Mouse (Mus musculus): ENCODE measurements at regions not wholly inside any gene's neighbourhood (a gene's known extent, or its start where the extent isn't known, plus 50 kb on each side); places are given as distances from the start of the nearest gene placed in this dataset.
"Not testable (repeated sequence)": the region's sequence is repeated elsewhere in the genome, so short reads cannot be mapped to it uniquely, and the experiment has no call there.

DNA sequence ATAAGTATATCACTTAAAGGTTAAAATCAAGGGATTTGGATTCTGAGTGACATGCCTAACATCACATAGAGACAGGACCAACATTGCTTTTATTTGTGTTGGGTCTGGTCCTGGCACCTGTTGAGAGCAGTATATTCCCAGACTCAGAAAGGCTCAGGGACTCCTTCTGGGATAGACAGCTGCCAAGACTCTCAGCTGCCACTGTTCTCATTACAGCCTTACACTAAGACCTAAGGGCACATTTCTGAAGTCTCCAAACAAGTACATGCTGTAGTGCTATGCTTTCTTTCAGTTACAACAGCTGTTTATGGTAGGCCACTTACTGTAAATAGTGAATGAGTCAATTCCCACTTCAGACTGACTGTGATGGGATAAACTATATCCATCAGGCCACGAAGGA is 77.7 kb upstream of the Fam13a start:
- H3K27ac ChIP-seq: no peak overlapping the region
- no peaks in the 10 kb centered on the region for H3K9me3 ChIP-seq
- no peak overlapping the region for H3K4me3 ChIP-seq
- no peak for ATAC-seq (ENCODE audit: insufficient number of reproducible peaks, insufficient read depth, low FRiP score, low TSS enrichment, low read depth)
- H3K36me3 ChIP-seq: no peaks in the 10 kb centered on the region
- 0 out of 2 replicates have a peak, but pooled peaks cover 4% of the 10 kb centered on the region for H3K27me3 ChIP-seq
- WGBS: 56% methylated on average over 1 of the region's 1 CpGs
- no peaks in the 10 kb centered on the region for H3K4me1 ChIP-seq
- H3K4me2 ChIP-seq: no peak overlapping the region
- no peak overlapping the region for H3K9ac ChIP-seq

DNA sequence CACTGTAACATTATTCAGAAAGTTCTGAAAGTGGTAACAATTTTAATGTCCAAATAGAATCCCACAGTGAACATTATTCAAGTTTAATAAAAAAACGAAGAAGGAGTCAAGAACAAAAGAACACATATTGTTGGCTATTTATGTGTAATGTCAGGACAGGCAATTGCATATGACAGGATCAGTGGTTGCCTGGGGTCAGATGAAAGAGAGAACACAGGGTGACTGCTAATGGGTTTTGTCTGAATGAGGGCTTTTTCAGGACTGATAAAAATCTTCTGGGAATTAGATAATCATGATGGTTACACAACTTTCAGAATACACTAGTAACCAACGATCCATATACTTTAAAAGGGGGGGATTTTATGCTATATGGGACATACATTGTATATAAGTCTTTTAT is 79.6 kb upstream of the Fam13a start:
- Histone ChIP-seq H3K4me2 (no peak overlapping the region), H3K36me3 (no peaks in the 10 kb centered on the region), H3K27ac (no peak overlapping the region), H3K4me3 (no peak overlapping the region), H3K9ac (no peak overlapping the region), H3K4me1 (no peaks in the 10 kb centered on the region), H3K27me3 (0 out of 2 replicates have a peak, but pooled peaks cover 4% of the 10 kb centered on the region), H3K9me3 (no peaks in the 10 kb centered on the region)
- WGBS: 40% methylated on average over 2 of the region's 2 CpGs
- ATAC-seq (ENCODE audit: insufficient number of reproducible peaks, insufficient read depth, low FRiP score, low TSS enrichment, low read depth): no peak

DNA sequence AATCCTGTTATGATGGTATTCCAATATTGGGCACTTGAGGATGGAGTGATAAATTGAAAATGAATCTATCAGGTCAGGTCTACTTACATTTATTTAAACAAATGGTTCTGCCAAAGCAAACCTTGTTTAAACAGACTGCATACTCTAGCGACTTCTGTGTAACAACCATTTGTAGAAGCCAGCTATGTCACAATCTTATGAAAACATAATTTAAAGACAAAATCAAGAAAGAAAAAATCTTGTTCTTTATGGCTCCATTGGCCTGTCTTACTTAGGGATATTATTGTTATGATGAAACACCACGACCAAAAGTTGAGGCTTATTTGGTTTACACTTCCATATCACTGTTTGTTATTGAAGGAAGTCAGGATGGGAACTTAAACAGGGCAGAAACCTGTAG is 80.1 kb upstream of the Fam13a start:
- Histone ChIP-seq H3K36me3 (no peaks in the 10 kb centered on the region), H3K9me3 (no peaks in the 10 kb centered on the region), H3K27me3 (0 out of 2 replicates have a peak, but pooled peaks cover 4% of the 10 kb centered on the region), H3K27ac (no peak overlapping the region), H3K9ac (no peak overlapping the region), H3K4me3 (no peak overlapping the region), H3K4me1 (no peaks in the 10 kb centered on the region), H3K4me2 (no peak overlapping the region)
- no peak for ATAC-seq (ENCODE audit: insufficient number of reproducible peaks, insufficient read depth, low FRiP score, low TSS enrichment, low read depth)
- WGBS: 78% methylated on average over 2 of the region's 2 CpGs

DNA sequence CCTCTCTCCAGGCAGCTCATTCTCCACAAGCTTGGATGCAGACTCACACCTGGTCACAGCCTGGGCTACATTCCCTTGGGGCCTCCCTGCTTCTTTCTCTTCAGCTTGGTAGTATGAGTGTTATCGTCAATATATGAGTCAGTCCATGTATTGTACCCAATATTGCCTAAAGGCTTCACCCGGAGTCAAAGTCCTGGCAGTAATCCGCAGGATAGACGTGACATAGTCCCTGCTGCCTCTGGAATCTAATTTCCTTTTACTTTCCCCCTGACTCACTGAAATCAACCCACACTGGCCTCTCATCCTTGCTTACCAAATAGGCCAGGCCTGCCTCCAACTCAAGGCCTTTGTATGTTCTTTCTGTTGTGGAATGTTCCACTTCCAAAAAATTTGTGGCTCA is 83.8 kb upstream of the Fam13a start:
- Histone ChIP-seq H3K4me3 (no peak overlapping the region), H3K4me2 (no peak overlapping the region), H3K9ac (no peak overlapping the region), H3K36me3 (no peaks in the 10 kb centered on the region), H3K27me3 (no peaks in the 10 kb centered on the region), H3K9me3 (no peaks in the 10 kb centered on the region), H3K27ac (no peak overlapping the region), H3K4me1 (no peaks in the 10 kb centered on the region)
- WGBS: 74% methylated on average over 4 of the region's 4 CpGs
- ATAC-seq (ENCODE audit: insufficient number of reproducible peaks, insufficient read depth, low FRiP score, low TSS enrichment, low read depth): no peak

DNA sequence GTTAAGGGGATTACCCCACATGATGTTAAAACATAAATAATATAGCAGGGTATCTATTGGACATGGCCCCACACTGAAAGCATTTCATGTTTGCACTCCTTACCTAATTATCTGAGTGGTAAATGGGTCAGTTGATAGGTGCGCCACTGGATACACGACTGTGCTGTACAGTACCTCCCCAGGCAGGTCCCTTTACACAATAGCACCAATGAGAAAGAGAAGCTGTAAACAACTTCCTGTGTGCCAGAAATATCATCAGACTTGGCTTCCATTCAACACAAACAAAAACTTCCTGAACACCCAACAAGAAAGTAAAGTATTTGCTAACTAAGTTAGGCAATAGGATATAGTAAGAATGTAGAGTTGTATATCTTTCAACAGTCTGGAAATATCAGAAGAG is 76.3 kb upstream of the Tigd2 start:
- H3K36me3 ChIP-seq: no peaks in the 10 kb centered on the region
- no peaks in the 10 kb centered on the region for H3K27me3 ChIP-seq
- no peak overlapping the region for H3K9ac ChIP-seq
- no peaks in the 10 kb centered on the region for H3K4me1 ChIP-seq
- H3K9me3 ChIP-seq: no peaks in the 10 kb centered on the region
- no peak overlapping the region for H3K4me2 ChIP-seq
- ATAC-seq (ENCODE audit: insufficient number of reproducible peaks, insufficient read depth, low FRiP score, low TSS enrichment, low read depth): 0 out of 2 replicates have a peak, but pooled peaks have one; percentile 56
- H3K4me3 ChIP-seq: no peak overlapping the region
- 63% methylated on average over 2 of the region's 2 CpGs for WGBS
- H3K27ac ChIP-seq: no peak overlapping the region

DNA sequence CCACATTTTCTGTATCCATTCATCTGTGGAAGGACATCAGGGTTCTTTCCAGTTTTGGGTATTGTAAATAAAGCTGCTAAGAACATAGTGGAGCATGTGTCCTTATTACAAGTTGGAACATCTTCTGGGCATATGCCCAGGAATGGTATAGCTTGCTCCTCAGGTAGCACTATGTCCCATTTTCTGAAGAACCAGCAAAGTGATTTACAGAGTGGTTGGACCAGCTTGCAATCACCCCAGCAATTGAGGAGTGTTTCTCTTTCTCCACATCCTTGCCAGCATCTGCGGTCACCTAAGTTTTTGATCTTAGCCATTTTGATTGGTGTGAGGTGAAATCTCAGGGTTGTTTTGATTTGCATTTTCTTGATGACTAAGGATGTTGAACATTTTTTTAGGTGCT is 74.9 kb upstream of the Tigd2 start:
- H3K4me2 ChIP-seq; H3K9ac ChIP-seq; H3K4me3 ChIP-seq; H3K27ac ChIP-seq; H3K36me3 ChIP-seq; ATAC-seq (ENCODE audit: insufficient number of reproducible peaks, insufficient read depth, low FRiP score, low TSS enrichment, low read depth); H3K27me3 ChIP-seq; H3K9me3 ChIP-seq; H3K4me1 ChIP-seq: not testable (repeated sequence)
- WGBS: 100% methylated on average over 1 of the region's 1 CpGs

DNA sequence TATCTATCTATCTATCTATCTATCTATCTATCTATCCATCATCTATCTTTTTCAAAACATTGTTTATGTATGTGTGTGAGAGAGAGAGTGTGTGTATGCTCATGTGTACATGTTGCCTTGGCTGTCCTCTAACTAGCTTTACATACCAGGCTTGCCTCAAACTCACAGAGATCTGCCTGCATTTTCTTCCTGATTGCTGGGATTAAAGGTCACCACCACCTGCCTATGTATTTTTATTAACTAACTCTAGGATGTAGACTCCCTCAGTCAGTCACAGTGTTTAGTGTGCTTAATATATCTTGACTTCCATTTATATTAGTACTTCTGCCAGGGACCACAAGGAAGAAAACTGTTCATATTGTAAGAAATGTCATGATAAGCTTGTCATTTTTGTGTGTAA is 69.0 kb upstream of the Tigd2 start:
- H3K36me3 ChIP-seq: no peaks in the 10 kb centered on the region
- no peak for ATAC-seq (ENCODE audit: insufficient number of reproducible peaks, insufficient read depth, low FRiP score, low TSS enrichment, low read depth)
- no peaks in the 10 kb centered on the region for H3K9me3 ChIP-seq
- no peak overlapping the region for H3K4me2 ChIP-seq
- H3K4me1 ChIP-seq: no peaks in the 10 kb centered on the region
- no peak overlapping the region for H3K27ac ChIP-seq
- no peak overlapping the region for H3K9ac ChIP-seq
- H3K27me3 ChIP-seq: no peaks in the 10 kb centered on the region
- H3K4me3 ChIP-seq: no peak overlapping the region

DNA sequence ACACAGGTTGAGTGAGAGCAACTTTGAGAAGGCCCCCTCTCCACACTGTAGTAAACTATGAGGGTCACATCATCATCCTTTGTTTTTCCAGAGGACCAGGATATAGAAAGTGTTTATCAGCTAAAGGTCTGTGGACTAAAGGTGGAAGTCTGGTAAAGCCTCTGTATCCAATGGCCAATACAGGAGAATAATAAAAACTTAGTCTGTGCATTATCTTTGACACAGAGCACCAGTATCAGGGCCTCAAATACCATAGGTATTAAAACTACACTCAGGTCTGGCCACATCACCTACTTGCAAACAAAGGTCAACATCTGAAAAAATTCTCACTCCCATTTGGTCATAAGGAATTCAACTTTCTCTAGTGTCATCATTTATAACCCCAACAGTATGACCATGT is 66.6 kb upstream of the Tigd2 start:
- no peaks in the 10 kb centered on the region for H3K36me3 ChIP-seq
- H3K4me3 ChIP-seq: no peak overlapping the region
- no peak for ATAC-seq (ENCODE audit: insufficient number of reproducible peaks, insufficient read depth, low FRiP score, low TSS enrichment, low read depth)
- no peaks in the 10 kb centered on the region for H3K9me3 ChIP-seq
- no peak overlapping the region for H3K4me2 ChIP-seq
- no peak overlapping the region for H3K27ac ChIP-seq
- no peaks in the 10 kb centered on the region for H3K27me3 ChIP-seq
- H3K9ac ChIP-seq: no peak overlapping the region
- no peaks in the 10 kb centered on the region for H3K4me1 ChIP-seq

DNA sequence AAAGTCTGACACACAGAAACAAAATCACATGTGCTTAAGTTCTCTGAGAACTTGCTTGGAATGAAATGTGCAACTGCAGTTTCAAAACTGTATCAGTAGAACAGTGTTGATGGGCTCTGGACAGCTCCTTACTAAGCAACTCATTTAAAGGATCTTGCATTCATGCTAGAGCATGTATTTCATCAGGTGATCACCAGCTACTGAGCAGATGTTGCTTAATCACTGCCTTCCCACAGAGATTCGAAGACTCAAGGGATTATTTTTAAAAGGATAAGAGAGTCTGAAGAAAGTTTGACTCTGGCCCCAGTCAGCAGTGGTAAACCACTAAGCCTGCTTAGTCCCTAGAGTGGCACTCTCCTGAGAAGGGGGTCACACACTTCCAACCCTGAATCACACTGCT is 61.2 kb upstream of the Tigd2 start:
- H3K4me2 ChIP-seq: no peak overlapping the region
- 53% methylated on average over 1 of the region's 1 CpGs for WGBS
- H3K27ac ChIP-seq: no peak overlapping the region
- ATAC-seq (ENCODE audit: insufficient number of reproducible peaks, insufficient read depth, low FRiP score, low TSS enrichment, low read depth): no peak
- no peaks in the 10 kb centered on the region for H3K4me1 ChIP-seq
- H3K36me3 ChIP-seq: no peaks in the 10 kb centered on the region
- no peaks in the 10 kb centered on the region for H3K9me3 ChIP-seq
- no peak overlapping the region for H3K4me3 ChIP-seq
- H3K27me3 ChIP-seq: no peaks in the 10 kb centered on the region
- no peak overlapping the region for H3K9ac ChIP-seq

DNA sequence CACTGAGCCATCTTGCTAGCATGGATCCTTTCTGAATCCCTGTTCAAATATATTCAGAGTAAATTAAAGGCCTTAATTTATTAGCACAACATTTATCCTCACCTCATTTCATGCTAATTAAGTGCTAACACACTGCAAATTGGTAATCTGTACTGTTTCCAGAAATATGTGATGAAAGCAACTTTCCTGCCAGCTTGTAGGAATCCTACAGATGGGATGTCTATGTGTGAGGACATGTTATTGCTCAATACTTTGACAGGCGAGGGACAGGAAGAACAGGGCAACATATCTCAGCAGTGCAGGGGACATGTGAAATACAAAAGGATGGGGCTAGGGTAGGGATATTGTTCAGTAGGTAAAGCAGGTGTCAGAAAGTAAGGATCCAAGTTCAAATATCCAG is 53.0 kb upstream of the Tigd2 start:
- no peak overlapping the region for H3K4me3 ChIP-seq
- no peak overlapping the region for H3K27ac ChIP-seq
- no peaks in the 10 kb centered on the region for H3K36me3 ChIP-seq
- no peak overlapping the region for H3K4me2 ChIP-seq
- no peak overlapping the region for H3K9ac ChIP-seq
- no peaks in the 10 kb centered on the region for H3K27me3 ChIP-seq
- 78% methylated on average over 1 of the region's 1 CpGs for WGBS
- no peaks in the 10 kb centered on the region for H3K9me3 ChIP-seq
- H3K4me1 ChIP-seq: no peaks in the 10 kb centered on the region
- no peak for ATAC-seq (ENCODE audit: insufficient number of reproducible peaks, insufficient read depth, low FRiP score, low TSS enrichment, low read depth)

All from embryonic facial prominence, embryonic 13.5 days (tissue).